Mouse (Mus musculus) ovary, postnatal 36 days (tissue): ENCODE results near the gene Acsl5.
A peak's percentile ranks its signal among the peaks of the same experiment; 100 is the strongest.

Source experiments
- DNase-seq: peaks from one replicate; pipeline ENCODE4 v3.0.0; 2022; ENCODE audit warnings: low spot score, mixed read lengths

Gene Acsl5

DNA sequence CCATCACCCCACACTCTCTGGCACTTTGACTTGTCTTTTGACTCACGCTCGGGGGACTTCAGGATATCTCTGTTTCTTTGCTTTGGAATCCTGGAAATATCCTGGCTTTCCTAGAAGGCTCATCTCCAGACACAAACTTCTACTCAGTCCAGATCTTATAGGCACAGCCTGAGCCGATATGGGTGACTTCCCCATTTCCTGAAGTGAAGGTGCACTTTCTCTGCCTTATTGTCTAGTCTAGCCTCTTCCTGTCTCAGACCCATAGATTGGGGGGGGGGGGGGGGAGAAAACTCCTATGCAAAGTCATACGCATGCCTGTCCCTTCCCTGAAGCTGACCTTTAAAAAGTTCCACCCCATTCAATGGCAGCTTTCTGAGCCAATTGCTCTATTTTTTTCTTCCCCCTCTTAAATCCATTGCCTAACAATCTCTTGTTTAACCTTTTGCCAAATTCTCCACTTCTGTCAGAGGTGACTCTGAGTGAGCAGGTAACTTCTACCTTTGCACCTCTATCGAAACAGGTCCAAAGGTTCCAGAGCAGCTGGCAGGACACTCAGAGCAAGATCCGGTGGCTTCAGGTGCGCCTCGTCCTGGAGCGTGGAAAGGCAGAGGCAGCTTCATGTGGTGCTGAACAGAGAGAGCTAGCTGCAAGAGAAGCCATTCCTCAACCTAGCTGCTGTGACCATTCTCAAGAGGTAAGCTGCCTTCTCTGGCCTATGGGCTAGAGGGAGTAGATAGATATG, at the start of gene Acsl5:
Gene Acsl5, plus strand, starts transcription at position 556 of the 742 bp plus-strand sequence.
- DNase-seq = no peak

DNA sequence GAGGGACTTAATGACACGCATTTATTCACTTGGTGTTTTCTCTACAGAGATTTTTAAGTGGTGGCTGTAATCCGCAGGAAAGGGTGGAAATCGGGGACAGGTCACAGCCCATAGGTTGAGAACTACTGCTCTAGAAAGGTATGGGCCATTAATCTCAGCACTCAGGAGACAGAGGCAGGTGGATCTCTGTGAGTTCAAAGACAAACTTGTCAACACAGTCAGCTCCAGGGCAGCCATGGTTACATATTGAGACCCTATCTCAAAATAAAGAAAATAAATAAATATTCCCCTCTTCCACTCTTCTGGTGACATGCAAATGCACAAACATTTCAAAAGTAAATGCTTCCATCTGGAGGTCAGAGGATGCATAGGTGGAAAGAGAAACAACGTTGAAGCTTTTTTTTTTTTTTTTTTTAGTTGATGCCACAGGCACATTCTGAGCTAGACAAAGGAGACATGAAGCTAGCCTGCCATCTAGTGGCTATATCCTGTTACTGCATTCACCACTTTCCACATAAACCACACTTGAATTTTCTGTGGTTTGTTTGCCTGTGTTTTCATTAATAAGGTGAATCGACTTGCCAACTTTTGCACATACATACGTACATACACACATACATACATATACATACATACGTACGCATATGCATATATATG, 45.1 kb upstream of the Acsl5 start:
- no peak for DNase-seq

DNA sequence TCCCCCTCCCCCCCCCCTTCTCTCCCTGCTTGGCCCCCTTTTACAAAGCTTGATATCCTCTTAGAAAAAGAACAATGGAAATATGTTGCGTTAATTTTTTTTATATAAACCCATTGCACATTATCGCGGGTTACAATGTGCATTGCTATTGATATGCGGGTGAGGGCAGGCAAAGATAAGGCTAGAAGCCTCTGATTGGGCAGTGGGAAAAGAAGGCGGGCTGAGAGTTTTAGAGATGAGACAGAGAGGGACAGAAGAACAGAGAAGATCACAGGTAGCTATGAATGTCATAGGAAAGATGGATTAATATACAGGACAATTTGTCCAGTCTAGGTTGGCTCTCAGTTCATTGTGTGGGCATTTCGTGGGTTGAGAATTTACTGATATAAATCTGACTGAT, 44.5 kb upstream of the Acsl5 start:
- no peak for DNase-seq

DNA sequence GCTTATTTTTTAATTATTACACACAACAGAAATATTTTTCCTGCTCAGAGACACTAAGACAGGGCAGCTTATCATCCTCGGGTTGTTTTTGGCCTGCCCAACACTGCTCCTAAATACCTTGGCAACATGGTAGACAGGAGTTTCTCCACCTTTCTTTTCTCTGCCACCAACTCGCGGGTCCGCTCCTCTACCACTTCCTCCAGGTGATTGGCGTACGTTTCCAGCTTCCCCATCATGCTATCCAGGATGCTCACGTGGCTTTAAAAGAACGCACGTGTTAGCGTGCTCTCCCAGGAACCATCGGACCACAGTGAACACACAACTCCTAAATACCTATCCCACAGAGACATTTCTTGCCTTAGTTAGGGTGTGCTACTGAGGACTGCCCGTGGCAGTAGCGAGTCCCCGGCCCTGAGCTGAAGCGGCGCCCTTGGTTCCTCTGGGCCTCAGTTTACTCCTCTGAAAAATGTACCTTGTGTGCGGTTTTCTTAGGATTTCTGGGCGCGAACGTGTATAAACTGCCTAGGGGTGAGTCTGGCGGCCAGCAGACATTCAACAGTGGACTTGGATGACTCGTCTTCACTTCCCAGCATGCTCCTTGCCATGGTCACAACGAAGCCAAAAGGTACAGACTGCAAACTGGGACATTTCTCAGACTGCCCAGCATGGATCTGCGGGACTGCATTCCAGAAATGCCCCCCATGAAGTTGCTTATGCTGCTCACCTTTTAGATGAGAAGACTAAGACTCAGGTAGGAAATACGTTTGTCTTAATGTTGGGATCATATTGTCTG, 43.8 kb upstream of the Acsl5 start:
- DNase-seq = no peak

DNA sequence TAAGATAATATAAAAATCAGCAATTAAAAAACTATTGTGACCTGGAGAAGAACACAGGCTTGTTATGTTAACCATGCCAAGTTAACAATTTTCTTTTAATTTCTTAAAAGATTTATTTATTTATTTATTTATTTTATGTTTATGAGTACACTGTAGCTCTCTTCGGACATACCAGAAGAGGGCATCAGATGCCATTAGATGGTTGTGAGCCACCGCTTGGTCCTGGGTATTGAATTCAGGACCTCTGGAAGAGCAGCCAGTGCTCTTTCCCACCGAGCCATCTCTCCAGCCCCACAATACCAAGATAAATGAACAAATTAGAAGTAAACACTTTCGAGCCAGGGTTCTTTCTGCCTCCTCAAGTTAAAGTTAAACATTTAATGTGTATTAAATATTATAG, 43.1 kb upstream of the Acsl5 start:
- DNase-seq = no peak

DNA sequence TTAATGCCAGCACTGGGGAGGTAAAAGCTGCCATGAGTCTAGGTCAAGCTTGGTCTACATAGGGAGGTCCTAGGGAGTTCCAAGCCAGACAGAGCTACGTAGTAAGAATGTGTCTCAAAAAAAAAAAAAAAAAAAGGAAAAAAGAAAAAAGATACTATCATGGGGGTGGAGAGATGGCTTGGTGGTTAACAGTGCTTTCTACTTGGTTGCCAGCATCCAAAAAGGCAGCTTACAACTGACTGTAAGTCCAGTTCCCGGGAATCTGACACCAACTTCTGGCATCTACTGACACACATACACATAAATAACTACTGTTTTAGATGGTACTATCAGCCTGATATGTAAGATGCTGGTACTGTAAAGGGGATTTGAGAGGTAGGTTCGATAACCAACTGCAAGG, 42.7 kb upstream of the Acsl5 start:
- no peak for DNase-seq

DNA sequence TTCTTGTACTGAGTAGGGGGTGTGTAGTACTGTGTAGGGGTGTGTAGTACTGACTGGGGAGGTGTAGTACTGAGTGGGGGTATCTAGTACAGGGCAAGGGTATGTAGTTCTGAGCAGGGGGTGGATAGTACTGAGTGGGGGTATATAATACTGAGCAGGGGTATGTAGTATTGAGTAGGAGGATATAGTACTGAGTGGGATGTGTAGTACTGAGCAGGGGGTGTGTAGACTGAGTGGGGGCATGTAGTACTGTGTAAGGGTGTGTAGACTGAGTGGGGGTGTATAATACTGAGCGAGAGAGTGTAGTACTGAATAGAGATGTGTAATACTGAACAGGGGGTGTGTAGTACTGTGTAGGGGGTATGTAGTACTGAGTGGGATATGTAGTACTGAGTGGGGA, 40.0 kb upstream of the Acsl5 start:
- DNase-seq = no peak

DNA sequence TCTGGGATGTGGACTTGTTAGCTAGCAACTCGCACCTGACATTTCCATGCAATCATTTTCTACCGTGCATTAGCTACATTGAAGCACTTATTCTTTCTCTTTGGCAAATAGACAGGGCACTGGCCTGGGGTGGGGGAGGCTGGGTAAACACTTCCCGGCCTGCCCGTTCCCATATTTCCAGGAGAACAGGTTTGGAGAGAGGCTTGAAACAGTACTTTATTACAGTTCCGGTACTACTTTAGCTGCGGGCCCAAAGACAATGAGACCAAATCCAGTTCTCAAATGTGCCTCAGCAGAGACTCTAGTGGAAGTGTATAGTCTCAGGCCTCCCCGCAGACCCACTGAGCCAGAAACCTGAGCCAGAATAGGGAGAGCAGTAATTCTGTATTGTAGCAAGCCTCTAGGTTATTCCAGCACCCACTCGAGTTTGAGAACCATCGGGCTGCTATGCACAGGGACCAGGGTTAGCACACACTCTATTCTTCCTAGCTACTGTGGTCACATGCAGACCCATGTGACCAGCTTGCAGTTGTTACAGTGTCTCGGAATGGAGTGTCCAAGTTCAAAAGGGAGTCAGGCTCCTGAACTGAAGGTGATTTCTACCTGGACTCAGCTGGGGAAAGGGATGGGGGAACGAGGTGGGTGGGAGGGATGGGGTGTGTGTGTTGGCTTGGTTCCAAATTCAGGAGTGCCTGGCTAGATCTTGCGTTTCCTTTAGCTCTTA, 38.0 kb upstream of the Acsl5 start:
- DNase-seq = no peak

DNA sequence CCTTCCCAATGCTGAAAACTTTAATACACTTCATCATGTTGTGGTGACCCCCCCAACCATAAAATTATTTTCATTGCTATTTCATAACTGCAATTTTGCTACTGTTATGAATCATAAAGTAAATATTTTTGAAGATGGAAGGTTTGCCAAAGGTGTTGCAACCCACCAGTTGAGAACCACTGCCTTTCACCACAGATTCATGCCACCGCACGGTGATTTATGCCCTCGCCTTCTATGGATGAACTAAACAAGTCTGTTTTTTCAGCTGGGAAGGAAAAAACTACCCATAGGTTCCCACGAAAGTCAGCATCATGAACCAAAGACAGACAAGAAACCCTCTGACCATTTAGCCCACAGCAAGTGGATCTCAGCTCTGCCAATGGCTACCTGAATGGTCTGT, 34.9 kb upstream of the Acsl5 start:
- no peak for DNase-seq

DNA sequence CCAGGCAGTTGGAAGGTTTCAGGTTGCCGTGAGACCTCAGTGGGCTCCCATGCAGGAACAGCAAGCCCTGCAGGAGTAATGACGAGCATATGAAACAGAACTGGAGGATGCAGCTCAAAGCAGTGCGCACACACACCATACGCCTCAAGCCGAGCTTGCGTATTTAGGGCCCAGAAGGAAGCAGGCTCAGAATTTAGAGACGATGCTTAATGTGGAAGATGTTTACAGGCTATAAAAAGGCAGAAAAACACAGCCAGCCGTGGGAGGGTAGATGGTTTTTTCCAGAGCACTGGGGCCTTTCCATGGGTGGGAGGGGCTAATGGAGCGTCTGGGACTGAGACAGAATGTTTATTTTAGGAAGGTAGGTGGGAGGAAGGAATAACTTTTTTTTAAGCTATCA, 34.4 kb upstream of the Acsl5 start:
- DNase-seq = no peak

DNA sequence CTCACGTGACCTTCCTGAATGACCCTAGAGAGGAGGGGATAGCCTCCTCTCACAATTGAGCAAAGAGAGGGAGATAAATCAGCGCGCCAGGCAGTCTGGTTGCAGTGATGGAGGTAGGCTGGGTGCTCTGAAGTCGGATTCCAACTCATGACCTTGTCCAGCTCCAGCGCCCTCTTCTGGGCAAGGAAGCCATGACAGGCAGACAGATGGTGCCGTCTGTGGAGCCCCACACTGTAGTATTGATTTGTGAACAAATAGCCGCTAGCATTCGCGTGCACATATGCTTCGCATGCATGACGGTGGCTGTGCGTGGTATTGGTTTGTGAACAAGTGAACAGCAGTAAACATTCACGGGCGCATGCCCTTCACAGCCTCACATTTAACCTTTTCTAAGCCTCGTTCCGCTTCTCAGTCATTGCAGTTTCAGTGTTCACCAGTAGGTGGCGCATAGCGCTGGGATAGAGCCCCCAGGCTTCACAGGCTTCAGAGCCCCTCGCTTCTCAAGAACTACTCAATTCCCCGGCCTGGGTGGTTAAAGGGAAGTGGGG, 33.5 kb upstream of the Acsl5 start:
- peak; percentile 80 for DNase-seq

DNA sequence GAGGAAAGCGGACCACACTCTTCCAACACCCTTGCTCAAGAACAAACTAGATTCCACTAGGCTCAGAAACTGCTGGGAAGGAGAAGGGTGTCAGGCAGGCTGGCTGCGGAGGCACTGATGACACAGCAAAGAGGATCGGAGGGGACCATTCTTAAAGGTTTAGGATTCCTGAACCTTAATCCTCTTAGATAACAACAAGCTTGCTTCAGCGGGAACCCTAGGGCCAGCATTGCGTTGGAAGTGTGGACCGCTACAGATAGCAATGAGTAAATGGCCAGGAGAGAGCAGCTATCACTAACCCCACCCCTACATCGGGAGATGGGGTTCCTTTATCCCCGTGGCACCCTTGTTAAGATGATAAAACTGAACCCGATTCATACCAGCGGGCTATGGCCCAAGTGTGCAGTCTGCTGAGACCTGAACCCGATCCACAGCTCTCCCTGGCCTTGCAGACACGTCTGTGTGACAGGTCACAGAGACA, 33.0 kb upstream of the Acsl5 start:
- DNase-seq = no peak

DNA sequence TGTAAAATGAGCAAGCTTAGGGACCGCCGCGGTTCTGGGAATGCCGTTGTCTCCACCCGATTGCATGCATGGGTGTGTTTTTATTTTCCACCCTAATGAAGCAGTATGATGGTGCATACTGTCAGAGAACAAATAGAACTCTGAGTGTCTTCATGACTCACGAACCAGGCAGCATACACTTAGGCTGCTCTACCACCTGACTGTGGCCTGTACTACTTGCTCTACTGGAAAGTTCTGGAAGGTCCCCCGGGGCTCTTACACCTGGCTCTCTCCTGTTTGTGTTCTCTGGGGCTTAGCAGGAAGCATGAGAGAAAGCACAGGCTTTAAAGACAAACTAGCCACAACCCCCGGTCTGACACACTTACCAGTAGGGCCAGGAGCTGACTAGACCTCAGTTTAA, 32.4 kb upstream of the Acsl5 start:
- DNase-seq = no peak

DNA sequence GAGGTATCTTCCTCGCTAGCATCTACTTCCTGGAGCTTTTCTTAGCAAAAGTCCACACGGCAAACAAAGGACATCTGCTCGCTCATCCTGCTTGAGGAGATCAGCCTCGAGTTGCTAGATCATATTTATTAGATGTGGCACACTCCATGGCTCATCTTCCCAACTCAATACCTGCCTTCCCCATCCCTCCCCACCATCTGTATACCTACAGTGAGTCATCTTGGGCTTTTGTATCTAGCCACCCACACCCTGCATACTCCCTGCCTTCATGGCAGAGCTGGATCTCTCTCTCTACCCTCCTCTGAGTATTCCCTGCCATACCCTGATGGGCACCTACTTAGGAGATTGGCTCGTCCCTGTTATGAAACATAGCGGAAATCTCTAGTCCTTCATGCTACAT, 30.5 kb upstream of the Acsl5 start:
- DNase-seq = no peak

DNA sequence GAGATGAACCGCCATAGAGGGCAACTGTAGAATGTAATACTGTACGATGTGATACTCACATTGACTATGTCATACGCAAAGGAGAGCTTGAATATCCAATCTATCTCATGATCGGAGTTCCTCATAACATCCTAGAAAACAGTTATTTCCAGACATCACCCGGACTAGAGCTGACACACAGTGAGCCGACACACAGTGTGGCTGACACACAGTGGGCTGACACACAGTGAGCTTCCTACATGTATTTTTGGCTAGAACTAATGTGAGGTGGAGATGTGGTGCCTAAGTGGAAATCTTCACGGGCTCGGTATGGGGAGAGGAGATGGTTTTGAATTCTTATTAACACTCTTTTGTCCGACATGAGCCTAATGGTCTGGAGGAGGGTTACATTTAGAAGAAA, 29.5 kb upstream of the Acsl5 start:
- DNase-seq = no peak

DNA sequence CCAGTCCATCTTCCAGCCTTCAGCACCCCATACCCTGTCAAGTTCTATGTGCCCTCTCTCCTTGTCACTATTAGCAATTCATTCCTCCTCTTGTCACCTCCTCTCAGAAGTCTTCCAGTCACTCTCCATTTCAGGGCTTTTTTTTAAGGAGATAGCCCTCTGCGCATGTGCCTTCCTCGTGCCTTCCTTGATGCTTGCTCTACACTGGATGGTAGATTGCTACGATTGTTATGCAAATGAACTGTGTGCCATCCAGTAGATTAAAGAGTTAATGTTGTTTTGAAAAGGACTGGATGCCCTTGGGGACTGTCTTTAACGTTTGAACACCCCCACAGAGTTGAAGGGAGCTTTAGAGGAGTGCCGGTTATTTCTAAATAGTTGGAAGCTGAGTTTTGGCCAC, 25.1 kb upstream of the Acsl5 start:
- DNase-seq = no peak

DNA sequence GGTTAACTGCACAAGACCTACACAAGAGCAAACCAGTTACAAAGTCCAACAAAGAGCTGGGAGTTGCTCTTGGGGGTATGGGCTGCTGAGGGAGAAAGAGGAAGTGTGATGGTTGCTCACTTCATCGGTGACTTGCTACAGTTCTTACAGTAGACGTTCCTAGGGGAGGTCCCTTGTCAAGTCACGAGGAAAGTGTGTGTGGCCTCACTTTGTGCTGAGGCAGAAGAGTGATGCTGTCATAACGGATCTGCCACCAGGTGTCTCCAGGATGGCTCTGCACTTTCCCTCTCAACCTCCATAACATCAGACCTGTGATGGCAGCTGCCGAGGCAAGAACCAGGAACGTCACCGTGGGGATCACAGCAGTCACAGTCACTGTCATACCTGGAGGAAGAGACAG, 24.6 kb upstream of the Acsl5 start:
- no peak for DNase-seq

DNA sequence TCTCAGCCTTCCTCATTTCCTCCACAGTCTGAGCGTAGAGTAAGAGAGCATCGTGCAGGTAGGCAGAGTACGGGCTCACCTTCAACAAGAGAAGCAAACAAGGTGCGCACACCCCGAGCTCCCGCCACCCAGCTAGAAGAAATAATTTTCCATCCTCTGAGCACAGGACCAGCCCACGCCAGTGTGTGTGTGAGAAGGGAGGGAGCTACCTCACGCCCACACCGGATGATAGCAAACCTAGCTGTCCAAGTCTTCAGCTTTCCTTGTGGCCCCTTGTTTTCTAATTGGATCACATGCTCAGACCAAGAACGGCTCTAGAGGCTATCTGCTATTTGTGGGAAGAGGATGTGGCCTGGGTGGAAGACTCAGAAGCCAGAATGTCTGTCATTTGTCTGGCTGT, 20.7 kb upstream of the Acsl5 start:
- no peak for DNase-seq

DNA sequence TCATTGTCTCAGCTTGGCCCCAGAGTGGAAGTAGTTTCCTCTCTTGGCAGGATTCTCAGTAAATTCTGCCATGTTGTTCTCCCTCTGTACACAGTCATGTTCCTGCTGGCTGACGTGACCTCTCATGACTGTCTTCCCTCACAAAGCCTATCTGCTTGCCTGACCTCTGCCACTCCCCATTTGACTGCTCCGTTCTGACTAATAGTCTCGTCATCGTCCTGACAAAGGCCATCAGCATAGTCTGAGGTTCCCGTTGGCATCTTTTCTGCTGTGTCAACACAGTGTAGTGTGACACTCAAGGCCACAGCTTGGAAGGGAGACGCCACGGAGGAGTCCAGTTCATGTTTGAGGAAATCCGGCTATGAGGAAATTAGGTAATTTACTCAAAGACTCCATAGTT, 19.6 kb upstream of the Acsl5 start:
- no peak for DNase-seq

DNA sequence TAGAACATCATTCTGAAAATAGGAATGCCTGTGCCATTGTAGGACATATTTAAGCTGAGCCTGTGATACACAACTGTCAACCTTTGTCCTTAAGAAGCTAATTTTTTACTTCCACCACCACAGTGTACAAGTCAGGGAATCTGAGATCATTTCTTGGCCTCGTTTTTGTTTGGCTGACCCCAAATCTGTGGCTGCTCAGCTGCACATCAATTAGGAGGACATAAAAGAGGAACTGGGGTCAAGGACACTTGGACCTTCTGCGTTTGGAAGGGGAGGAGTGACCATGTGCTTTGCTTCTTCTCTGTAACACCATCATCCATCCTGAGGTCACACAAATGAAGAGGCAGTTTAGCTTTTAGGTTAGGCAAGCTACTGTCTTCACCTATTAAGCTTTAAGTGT, 15.7 kb upstream of the Acsl5 start:
- DNase-seq = no peak

DNA sequence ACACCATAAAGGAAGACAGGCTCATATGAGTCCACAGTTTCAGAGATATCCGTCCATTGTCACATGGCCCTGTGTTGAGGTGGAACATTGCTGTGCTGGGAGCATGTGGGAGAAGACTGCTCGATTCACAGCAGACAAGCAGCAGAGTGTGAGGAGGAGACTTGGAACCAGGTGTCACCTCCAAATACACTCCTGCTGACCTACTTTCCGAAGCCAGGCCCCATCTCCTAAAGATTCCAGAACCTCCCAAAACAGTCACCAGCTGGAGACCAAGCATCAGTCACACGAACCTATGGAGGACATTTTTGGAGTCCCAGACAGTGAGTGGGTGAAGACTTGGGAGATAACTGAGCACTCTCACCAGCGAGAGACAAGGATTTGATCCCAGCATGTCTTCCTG, 15.2 kb upstream of the Acsl5 start:
- DNase-seq = no peak

DNA sequence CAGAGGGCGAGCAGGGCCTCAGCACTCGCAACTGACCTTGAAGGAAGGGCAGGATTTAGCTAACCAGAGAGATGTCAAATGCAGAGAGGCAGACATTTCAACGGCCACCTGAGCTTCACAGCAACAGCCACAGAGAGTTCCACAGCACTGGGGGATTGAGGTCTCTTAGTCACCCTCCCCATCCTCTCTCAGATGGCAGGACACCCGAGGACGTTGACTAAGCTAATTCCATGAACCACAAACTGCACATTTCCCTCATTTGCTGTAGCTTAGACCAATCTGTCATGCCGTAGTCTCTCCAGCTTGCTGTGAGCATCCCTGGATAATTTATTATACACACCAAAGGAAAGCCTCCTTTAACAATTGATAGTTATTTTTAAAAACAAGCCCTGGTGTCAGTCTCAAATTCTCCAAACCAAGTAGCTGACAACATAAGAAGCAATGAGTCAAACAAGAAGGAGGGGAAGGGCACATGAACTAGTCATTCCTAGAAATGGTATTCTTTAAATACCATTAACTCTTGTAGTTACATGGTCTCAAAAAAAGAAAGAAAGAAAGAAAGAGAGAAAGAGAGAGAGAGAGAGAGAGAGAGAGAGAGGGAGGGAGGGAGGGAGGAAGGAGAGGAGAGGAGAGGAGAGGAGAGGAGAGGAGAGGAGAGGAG, 11.8 kb upstream of the Acsl5 start:
- DNase-seq = no peak
